In genomic region chr11:70778058-70778457, GRCm38 (mm10) we compare ENCODE assay signal across 15 mouse cellular contexts. TPM values are rescaled to one million over a fixed set of nuclear protein-coding genes. Genes with fewer than 3 reads are reported as not detected.
A peak's percentile ranks its signal among the peaks of the same experiment; 100 is the strongest.
DNase-seq lines count a peak whose midpoint lies in the region; ATAC-seq and TF ChIP-seq lines count a peak whose summit lies in the region.
"Not testable (repeated sequence)": the region's sequence is repeated elsewhere in the genome, so short reads cannot be mapped to it uniquely, and the experiment has no call there.
"Had no signal": no experiment of that assay in that cellular context is flagged by ENCODE, and none has a peak within 500 bp of the region (broad histone marks: within the 10 kb centered on the region; RNA-seq: fewer than 3 reads in every experiment).

No protein-coding gene starts in this region.

- H3K9ac ChIP-seq in intestine, embryonic 16.5 days (ENCODE audit: low read depth, low read length); liver, embryonic 14.5 days (replicated peaks): not testable (repeated sequence)

- not testable (repeated sequence) for H3K9me3 ChIP-seq in intestine, embryonic 16.5 days (ENCODE audit: control insufficient read depth, low read length); liver, embryonic 14.5 days (ENCODE audit: control insufficient read depth, low read length)

- not testable (repeated sequence) for TF ChIP-seq EP300 in liver, embryonic 14.5 days (IDR thresholded peaks at IDR 0.05; ENCODE audit: low read depth)

- not testable (repeated sequence) for H3K36me3 ChIP-seq in intestine, embryonic 16.5 days (ENCODE audit: control insufficient read depth, insufficient read depth, low read length); liver, embryonic 14.5 days (replicated peaks; ENCODE audit: control insufficient read depth, insufficient read depth, low read depth)

- H3K4me2 ChIP-seq in intestine, embryonic 16.5 days (ENCODE audit: low read depth, low read length); liver, embryonic 14.5 days (ENCODE audit: low read depth): not testable (repeated sequence)

- DNase-seq in Patski (ENCODE audit: low read depth, low spot score); gastrocnemius, adult 2 months; liver, embryonic 14.5 days (ENCODE audit: low read depth in 3 of 3, low spot score in 3 of 3): not testable (repeated sequence)
- peak; percentile 23 for DNase-seq in mesoderm, embryonic 11.5 days (ENCODE audit: low read depth, low spot score)
- DNase-seq in spleen, postnatal 36 days (ENCODE audit: low spot score in 2 of 2) = peak; percentile 21 to 51

- CTCF ChIA-PET in Patski (lab: Charles Lee) = interaction anchor here (0.9 to 3.2 kb wide), 17 partner anchors 8 to 226 kb away, joined by 3 to 22 read pairs (median 4); no protein-coding TSS in a partner anchor

- ATAC-seq in CD4-positive, CD25-positive, alpha-beta regulatory T cell, adult 4 months = peak; percentile 56
- ATAC-seq in Patski; liver, embryonic 14.5 days (ENCODE audit: insufficient read depth): not testable (repeated sequence)
- 0 out of 2 replicates have a peak, but pooled peaks have one; percentile 29 for ATAC-seq in intestine, embryonic 16.5 days

- not testable (repeated sequence) for H3K4me3 ChIP-seq in cortical plate, adult 2 months (ENCODE audit: insufficient read depth, low read length); gastrocnemius, adult 2 months; intestine, embryonic 16.5 days (ENCODE audit: low read length); liver, embryonic 14.5 days (ENCODE audit: insufficient read depth in 1 of 2, low read depth in 2 of 2, low read length in 2 of 2)

- in situ Hi-C loops in Patski (cut with MboI; ENCODE audit: low pct_unique_long_range_greater_than_20kb) = loop anchor here (5.0 kb wide), 1 partner anchor 34 kb away; the partner anchor contains the start of gene Scimp

- H3K4me1 ChIP-seq in cortical plate, adult 2 months (ENCODE audit: control insufficient read depth, insufficient read depth, low read length); intestine, embryonic 16.5 days (ENCODE audit: control insufficient read depth, insufficient read depth, low read length); liver, embryonic 14.5 days (replicated peaks; ENCODE audit: control insufficient read depth in 2 of 2, insufficient read depth in 2 of 2, low read length in 1 of 2): not testable (repeated sequence)

- WGBS in intestine, embryonic 16.5 days = 27% methylated on average over 6 of the region's 6 CpGs
- 11% methylated on average over 6 of the region's 6 CpGs for WGBS in liver, embryonic 14.5 days (ENCODE audit: insufficient replicate concordance)

- not testable (repeated sequence) for TF ChIP-seq POLR2A in cortical plate, adult 2 months (IDR thresholded peaks at IDR 0.05; ENCODE audit: extremely low read depth, insufficient read depth, low read length)

- not testable (repeated sequence) for H3K27me3 ChIP-seq in Patski; intestine, embryonic 16.5 days (replicated peaks; ENCODE audit: control insufficient read depth, insufficient read depth, low read length); liver, embryonic 14.5 days (ENCODE audit: control insufficient read depth, insufficient read depth, low read length)

- POLR2A ChIA-PET in Patski (lab: Charles Lee) = not testable (repeated sequence)

- not testable (repeated sequence) for H3K27ac ChIP-seq in cortical plate, adult 2 months (ENCODE audit: insufficient read depth, low read length); gastrocnemius, adult 2 months; intestine, embryonic 16.5 days (ENCODE audit: low read length); liver, embryonic 14.5 days

- TF ChIP-seq CTCF in Patski (IDR thresholded peaks at IDR 0.05) = peak; percentile 70
- 0 out of 2 replicates have a peak, but pooled peaks have one; percentile 11 for TF ChIP-seq CTCF in cortical plate, adult 2 months (IDR thresholded peaks at IDR 0.05; ENCODE audit: extremely low read depth, insufficient read depth, low read length)
- peak; percentile 70 for TF ChIP-seq CTCF in gastrocnemius, adult 2 months (IDR thresholded peaks at IDR 0.05)
- TF ChIP-seq CTCF in liver, embryonic 14.5 days (IDR thresholded peaks at IDR 0.05; ENCODE audit: low read depth) = peak; percentile 24; the same call in 1 of the 2 replicates

- intact Hi-C loops in gastrocnemius, adult 2 months (cut with DNase I) = not testable (repeated sequence)

RNA-seq across cellular contexts. Expression of gene Zfp3, which starts 14.0 kb away (rescaled TPM):
- 1 to 10 TPM; 4.0 to 5.3 TPM for polyA plus RNA-seq in CD4-positive, CD25-positive, alpha-beta regulatory T cell, adult 4 months (2017; shearing (Covaris generic))
- polyA plus RNA-seq in Patski (2021) = 7.9 TPM
- polyA plus RNA-seq in cortical plate, adult 2 months (2012; rRNA removed) = 8.0 and 8.9 TPM in 2 replicates
- 10 to 100 TPM; 10.7 to 10.8 TPM for total RNA-seq in gastrocnemius, adult 2 months (2021)
- polyA plus RNA-seq in intestine, embryonic 16.5 days (2015; fragmentation: Nextera tagmentation; extraction: Ambion mirVana) = 4.8 and 5.3 TPM in 2 replicates
- 0.38 and 0.64 TPM in 2 replicates for polyA plus RNA-seq in liver, embryonic 14.5 days (2012; rRNA removed)
- 0.85 and 1.1 TPM in 2 replicates for polyA plus RNA-seq in liver, embryonic 14.5 days (2014; fragmentation: Nextera tagmentation; extraction: Ambion mirVana)

RNA-seq across cellular contexts. Expression of gene Scimp, which starts 34.3 kb away (rescaled TPM):
- under 1 TPM in 1 of 2 experiments, not detected in 1; 0.81 TPM for polyA plus RNA-seq in CD4-positive, CD25-positive, alpha-beta regulatory T cell, adult 4 months (2017; shearing (Covaris generic))
- 0.05 TPM for polyA plus RNA-seq in Patski (2021)
- 0.11 and 0.15 TPM in 2 replicates for polyA plus RNA-seq in cortical plate, adult 2 months (2012; rRNA removed)
- not detected for total RNA-seq in gastrocnemius, adult 2 months (2021)
- polyA plus RNA-seq in intestine, embryonic 16.5 days (2015; fragmentation: Nextera tagmentation; extraction: Ambion mirVana) = 0.37 and 1.0 TPM in 2 replicates
- 0.10 and 0.12 TPM in 2 replicates for polyA plus RNA-seq in liver, embryonic 14.5 days (2012; rRNA removed)
- 0.51 and 0.64 TPM in 2 replicates for polyA plus RNA-seq in liver, embryonic 14.5 days (2014; fragmentation: Nextera tagmentation; extraction: Ambion mirVana)
- total RNA-seq: gastrocnemius, postnatal 10 days; layer of hippocampus, postnatal 10 days; left cerebral cortex, postnatal 36 days had no signal
- polyA plus RNA-seq: forebrain, embryonic 13.5 days; hindbrain, embryonic 10.5 days; midbrain, embryonic 11.5 days; neural tube, embryonic 12.5 days had no signal

Comparison
In these comparisons a context has a peak if more than half of its experiments do, and no peak if none do; other contexts are left out.
1. CTCF ChIP-seq: peak in every context shown above with its lines; median percentile 70 in Patski; 70 in gastrocnemius, adult 2 months; 24 in liver, embryonic 14.5 days; 11 in cortical plate, adult 2 months.